Mouse (Mus musculus) lung, adult 2 months (tissue): ENCODE measurements around the gene Tcam1. TPM values are rescaled to one million over a fixed set of nuclear protein-coding genes. Genes with fewer than 3 reads are reported as not detected.

Experiments
- DNase-seq: peaks from one replicate; pipeline ENCODE4 v3.0.0; 2022
- H3K4me1 ChIP-seq: fragments of 200-500 bp; 2 replicates; pipeline ENCODE4 v1.6.1; 2011; ENCODE audit warnings: low read length; ENCODE audit not compliant: control insufficient read depth, insufficient read depth
- H3K4me3 ChIP-seq: fragments of 200-500 bp; replicated peaks from 2 replicates; pipeline ENCODE3; 2011; ENCODE audit warnings: low read depth, mild to moderate bottlenecking, control low read depth, low read length; ENCODE audit errors: extremely low read depth
- CTCF ChIP-seq: fragments of 200-500 bp; IDR thresholded peaks from 2 replicates; pipeline ENCODE4 v1.5.1; 2011; ENCODE audit warnings: mild to moderate bottlenecking, low read length, control low read depth; ENCODE audit not compliant: insufficient read depth
- POLR2A ChIP-seq: fragments of 200-500 bp; IDR thresholded peaks from 2 replicates; pipeline ENCODE4 v1.6.1; 2011; ENCODE audit warnings: low read depth, mild to moderate bottlenecking, control low read depth, low read length, borderline replicate concordance; ENCODE audit errors: extremely low read depth
- WGBS: fragments of 180-500 bp; shearing (Covaris S2); methylation state at CpG from one replicate; pipeline ENCODE4 v1.1.7; 2018; 5-methylcytosine and 5-hydroxymethylcytosine counted together
- polyA plus RNA-seq: library from polyadenylated mRNA; depleted of rRNA; stranded (reverse); fragments of >200 nt; gene quantifications from 2 replicates; pipeline ENCODE4 v1.2.3, GENCODE M21; 2012

Gene Tcam1
- polyA plus RNA-seq, 1 experiment = 0.05 TPM

GRCm38 (mm10) chr11:106289369-106289768, 12.9 kb downstream of the Tcam1 start:
- Histone ChIP-seq H3K4me1 (no peaks in the 10 kb centered on the region), H3K4me3 (no peak overlapping the region)
- 27% methylated on average over 8 of the region's 8 CpGs for WGBS
- no peak for TF ChIP-seq POLR2A
- TF ChIP-seq CTCF = peak; percentile 18; the same call in 1 of the 2 replicates
- DNase-seq = no peak

GRCm38 (mm10) chr11:106290376-106290775, 13.9 kb downstream of the Tcam1 start:
- DNase-seq = no peak
- WGBS = 89% methylated on average over 5 of the region's 5 CpGs
- TF ChIP-seq CTCF (no peak), POLR2A (no peak)

GRCm38 (mm10) chr11:106291861-106292260, 15.4 kb downstream of the Tcam1 start:
- Histone ChIP-seq H3K4me1 (no peaks in the 10 kb centered on the region), H3K4me3 (no peak overlapping the region)
- DNase-seq = peak; percentile 42
- TF ChIP-seq CTCF (0 out of 2 replicates have a peak, but pooled peaks have one; percentile 9), POLR2A (no peak)
- WGBS = 69% methylated on average over 2 of the region's 2 CpGs

More at GRCm38 (mm10) chr11:106290376-106290775, 13.9 kb downstream of the Tcam1 start:
- no peak overlapping the region for H3K4me3 ChIP-seq
- no peaks in the 10 kb centered on the region for H3K4me1 ChIP-seq

DNA sequence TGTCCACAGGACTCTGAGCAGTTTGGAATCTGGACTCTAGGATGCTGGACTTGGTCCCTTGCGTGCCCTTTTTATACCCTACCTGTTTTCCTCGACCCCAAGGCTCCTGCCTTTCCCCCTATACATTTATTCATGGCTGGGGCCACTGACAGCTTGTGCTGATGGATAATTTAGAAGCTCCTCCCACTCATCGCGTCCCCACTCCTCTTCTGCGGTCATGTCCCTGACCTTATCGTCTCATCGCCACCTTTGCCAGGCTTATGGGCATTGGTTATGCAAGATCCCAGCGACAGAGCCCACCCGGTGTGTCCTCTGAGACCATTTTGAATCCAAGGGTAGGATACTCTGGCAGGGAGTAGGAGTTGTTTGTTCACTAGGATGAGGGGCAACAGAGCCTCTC, 25.3 kb downstream of the Tcam1 start, which contains the start of gene Gh:
Gene Gh (minus strand): TSS at position 101 of the 400 bp plus-strand sequence.
- H3K4me3 ChIP-seq = no peak within 1 kb of the TSS
- 71% methylated on average over 9 of the region's 9 CpGs for WGBS
- H3K4me1 ChIP-seq = no peaks in the 10 kb centered on the region
- no peak for TF ChIP-seq POLR2A
- TF ChIP-seq CTCF = no peak
- no peak for DNase-seq

- Histone ChIP-seq H3K4me1 (no peaks in the 10 kb centered on the region), H3K4me3 (no peak overlapping the region)
- peak; percentile 91 for TF ChIP-seq CTCF
- TF ChIP-seq POLR2A = no peak
- 9% methylated on average over 2 of the region's 2 CpGs for WGBS
- DNase-seq = peak; percentile 64
Measured at GRCm38 (mm10) chr11:106302634-106303033, 26.2 kb downstream of the Tcam1 start.

DNA sequence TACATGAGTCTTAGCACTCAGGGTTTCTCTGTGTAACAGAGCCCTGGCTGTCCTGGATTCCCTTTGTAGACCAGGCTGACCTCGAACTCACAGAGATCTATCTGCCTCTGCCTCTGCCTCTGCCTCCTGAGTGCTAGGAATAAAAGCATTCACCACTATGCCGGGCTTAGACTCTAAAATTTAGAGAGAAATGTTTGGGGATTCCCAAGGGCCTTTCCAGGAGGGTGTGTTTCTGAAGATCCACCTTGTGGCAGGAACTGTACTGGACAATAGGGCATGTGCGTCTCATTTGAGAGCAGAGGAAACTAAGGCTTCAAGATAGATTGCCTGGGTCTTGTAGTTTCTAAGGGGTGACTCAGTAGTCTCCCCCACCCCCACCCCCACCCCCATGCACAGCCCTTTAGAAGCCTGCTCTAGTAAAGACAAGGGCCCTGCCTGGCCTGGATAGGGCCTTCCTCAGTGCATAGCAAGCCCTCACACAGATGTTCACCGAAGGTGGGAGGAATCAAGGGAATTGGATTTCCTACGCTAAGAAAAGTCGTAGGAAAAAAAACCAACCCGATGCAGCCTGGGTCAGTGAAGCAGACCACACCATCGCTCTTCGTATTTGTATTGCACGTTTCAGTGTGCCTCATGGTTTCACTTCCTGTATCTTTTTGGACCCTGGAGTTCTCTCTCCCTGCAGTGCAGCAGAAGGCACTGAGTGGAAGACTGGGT, 29.0 kb downstream of the Tcam1 start:
- no peak for DNase-seq
- WGBS = 67% methylated on average over 10 of the region's 10 CpGs
- no peaks in the 10 kb centered on the region for H3K4me1 ChIP-seq
- no peak overlapping the region for H3K4me3 ChIP-seq
- TF ChIP-seq POLR2A (no peak), CTCF (no peak)

DNA sequence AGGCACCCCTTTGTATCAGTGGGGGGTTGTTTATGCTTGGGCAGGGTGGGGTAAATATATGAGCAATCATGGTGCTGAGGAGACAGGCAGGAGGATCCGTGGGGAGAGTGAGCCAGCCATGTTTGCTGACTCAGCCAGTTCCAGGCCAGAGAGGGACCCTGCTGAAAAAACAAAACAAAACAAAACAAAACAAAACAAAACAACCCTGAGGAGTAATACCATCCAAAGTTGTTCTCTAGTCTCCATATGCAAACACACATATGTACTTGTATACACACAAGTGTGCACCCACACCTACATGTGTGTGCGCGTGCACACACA, 29.6 kb downstream of the Tcam1 start:
- 83% methylated on average over 3 of the region's 3 CpGs for WGBS
- TF ChIP-seq CTCF = no peak
- Histone ChIP-seq H3K4me3 (no peak overlapping the region), H3K4me1 (no peaks in the 10 kb centered on the region)
- DNase-seq = no peak

GRCm38 (mm10) chr11:106306758-106307157, 30.3 kb downstream of the Tcam1 start:
- no peak for TF ChIP-seq CTCF
- no peak for TF ChIP-seq POLR2A
- H3K4me1 ChIP-seq = no peaks in the 10 kb centered on the region
- WGBS = 87% methylated on average over 9 of the region's 9 CpGs

GRCm38 (mm10) chr11:106307432-106307831, 31.0 kb downstream of the Tcam1 start:
- Histone ChIP-seq H3K4me3 (no peak overlapping the region), H3K4me1 (no peaks in the 10 kb centered on the region)
- TF ChIP-seq CTCF = no peak
- TF ChIP-seq POLR2A = no peak
- WGBS = 52% methylated on average over 5 of the region's 5 CpGs
- no peak for DNase-seq

More at GRCm38 (mm10) chr11:106306758-106307157, 30.3 kb downstream of the Tcam1 start:
- H3K4me3 ChIP-seq = no peak overlapping the region
- DNase-seq = no peak

- WGBS = 78% methylated on average over 11 of the region's 11 CpGs
- H3K4me3 ChIP-seq = no peak overlapping the region
- TF ChIP-seq POLR2A (no peak), CTCF (no peak)
- H3K4me1 ChIP-seq = no peaks in the 10 kb centered on the region
- no peak for DNase-seq
Measured at GRCm38 (mm10) chr11:106308162-106308561, 31.7 kb downstream of the Tcam1 start.
